Mouse (Mus musculus) limb, embryonic 13.5 days (tissue): ENCODE measurements around the gene Etl4. TPM values are rescaled to one million over a fixed set of nuclear protein-coding genes. Genes with fewer than 3 reads are reported as not detected.
"Not testable (repeated sequence)": the region's sequence is repeated elsewhere in the genome, so short reads cannot be mapped to it uniquely, and the experiment has no call there.

ENCODE experiments used
- ATAC-seq: fragments of 200-750 bp; cut with Nextera tagmentation; 2 replicates; pipeline ENCODE4 v1.8.0; 2017; ENCODE audit warnings: low read depth, moderate number of reproducible peaks, moderate TSS enrichment; ENCODE audit not compliant: low FRiP score
- H3K27ac ChIP-seq: fragments of 300-500 bp; sonication (generic); 2 replicates; pipeline ENCODE4 v1.5.1; 2015; ENCODE audit warnings: inconsistent platforms, mild to moderate bottlenecking, moderate library complexity
- H3K27me3 ChIP-seq: fragments of 300-500 bp; sonication (generic); 2 replicates; pipeline ENCODE4 v1.6.1; 2015; ENCODE audit warnings: mild to moderate bottlenecking, inconsistent platforms
- H3K36me3 ChIP-seq: fragments of 300-500 bp; sonication (generic); 2 replicates; pipeline ENCODE4 v1.6.1; 2015; ENCODE audit warnings: inconsistent platforms, mild to moderate bottlenecking, moderate library complexity
- H3K4me1 ChIP-seq: fragments of 300-500 bp; sonication (generic); 2 replicates; pipeline ENCODE4 v1.6.1; 2015; ENCODE audit warnings: inconsistent platforms
- H3K4me2 ChIP-seq: fragments of 300-500 bp; sonication (generic); replicated peaks from 2 replicates; pipeline ENCODE4 v1.6.1; 2015; ENCODE audit warnings: inconsistent platforms, mild to moderate bottlenecking, moderate library complexity
- H3K4me3 ChIP-seq: fragments of 300-500 bp; sonication (generic); 2 replicates; pipeline ENCODE4 v1.5.1; 2015; ENCODE audit warnings: moderate library complexity, mild to moderate bottlenecking, inconsistent platforms
- H3K9ac ChIP-seq: fragments of 300-500 bp; sonication (generic); 2 replicates; pipeline ENCODE4 v1.6.1; 2015; ENCODE audit warnings: mild to moderate bottlenecking, inconsistent platforms
- H3K9me3 ChIP-seq: fragments of 300-500 bp; sonication (generic); 2 replicates; pipeline ENCODE4 v1.6.1; 2016; ENCODE audit warnings: inconsistent platforms
- WGBS: fragments of 180-500 bp; shearing (Covaris S2); methylation state at CpG from one replicate; pipeline ENCODE4 v1.1.7; 2015; 5-methylcytosine and 5-hydroxymethylcytosine counted together
- polyA plus RNA-seq: library from polyadenylated mRNA; unstranded; fragments of >200 nt; fragmentation: Nextera tagmentation; extraction: Ambion mirVana; gene quantifications from 2 replicates; pipeline ENCODE4 v1.2.1, GENCODE M21; 2015

Etl4 gene
- polyA plus RNA-seq, 1 experiment from 2014 or later, result 25.6 TPM

GRCm38 (mm10) chr2:20672281-20672680, 762.7 kb downstream of the Etl4 start:
- H3K27me3 ChIP-seq, result no peaks in the 10 kb centered on the region
- H3K9me3 ChIP-seq, result no peaks in the 10 kb centered on the region
- H3K9ac ChIP-seq, result no peak overlapping the region
- no peak overlapping the region for H3K4me2 ChIP-seq
- no peak overlapping the region for H3K4me3 ChIP-seq
- no peaks in the 10 kb centered on the region for H3K36me3 ChIP-seq
- no peak for ATAC-seq
- 88% methylated on average over 7 of the region's 7 CpGs for WGBS
- 0 out of 2 replicates have a peak, but pooled peaks cover 6% of the 10 kb centered on the region for H3K4me1 ChIP-seq
- no peak overlapping the region for H3K27ac ChIP-seq

- no peaks in the 10 kb centered on the region for H3K9me3 ChIP-seq
- H3K4me2 ChIP-seq, result no peak overlapping the region
- H3K27ac ChIP-seq, result no peak overlapping the region
- H3K4me1 ChIP-seq, result 0 out of 2 replicates have a peak, but pooled peaks cover 6% of the 10 kb centered on the region
- no peak overlapping the region for H3K9ac ChIP-seq
- no peaks in the 10 kb centered on the region for H3K27me3 ChIP-seq
- H3K4me3 ChIP-seq, result no peak overlapping the region
- no peak for ATAC-seq
- 63% methylated on average over 9 of the region's 9 CpGs for WGBS
- H3K36me3 ChIP-seq, result no peaks in the 10 kb centered on the region
Measured at GRCm38 (mm10) chr2:20672803-20673603, 763.4 kb downstream of the Etl4 start.

- Histone ChIP-seq H3K4me3 (no peak overlapping the region), H3K4me2 (no peak overlapping the region), H3K36me3 (no peaks in the 10 kb centered on the region), H3K9ac (no peak overlapping the region), H3K27me3 (no peaks in the 10 kb centered on the region), H3K4me1 (peaks cover 10% of the 10 kb centered on the region; the same call in 1 of the 2 replicates), H3K9me3 (no peaks in the 10 kb centered on the region), H3K27ac (no peak overlapping the region)
- WGBS, result 90% methylated on average over 3 of the region's 3 CpGs
- ATAC-seq, result no peak
Measured at GRCm38 (mm10) chr2:20676379-20676778, 766.8 kb downstream of the Etl4 start.

GRCm38 (mm10) chr2:20678793-20679192, 769.2 kb downstream of the Etl4 start:
- Histone ChIP-seq H3K27me3 (no peaks in the 10 kb centered on the region), H3K36me3 (no peaks in the 10 kb centered on the region), H3K4me3 (no peak overlapping the region), H3K4me1 (peaks cover 4% of the 10 kb centered on the region; the same call in 1 of the 2 replicates), H3K9me3 (no peaks in the 10 kb centered on the region), H3K4me2 (no peak overlapping the region), H3K9ac (no peak overlapping the region), H3K27ac (no peak overlapping the region)
- ATAC-seq, result no peak
- WGBS, result 54% methylated on average over 7 of the region's 7 CpGs

- not testable (repeated sequence) for H3K4me2 ChIP-seq, H3K27ac ChIP-seq, H3K4me1 ChIP-seq, H3K4me3 ChIP-seq, H3K9me3 ChIP-seq, H3K36me3 ChIP-seq, H3K27me3 ChIP-seq, ATAC-seq, H3K9ac ChIP-seq
- WGBS, result 88% methylated on average over 6 of the region's 6 CpGs
Measured at GRCm38 (mm10) chr2:20682203-20682602, 772.6 kb downstream of the Etl4 start.

- no peaks in the 10 kb centered on the region for H3K36me3 ChIP-seq
- no peak overlapping the region for H3K4me3 ChIP-seq
- 42% methylated on average over 3 of the region's 3 CpGs for WGBS
- H3K27me3 ChIP-seq, result no peaks in the 10 kb centered on the region
- no peaks in the 10 kb centered on the region for H3K4me1 ChIP-seq
- no peaks in the 10 kb centered on the region for H3K9me3 ChIP-seq
- ATAC-seq, result no peak
- no peak overlapping the region for H3K9ac ChIP-seq
- no peak overlapping the region for H3K4me2 ChIP-seq
- H3K27ac ChIP-seq, result no peak overlapping the region
Measured at GRCm38 (mm10) chr2:20689389-20689788, 779.8 kb downstream of the Etl4 start.

- Histone ChIP-seq H3K9me3 (no peaks in the 10 kb centered on the region), H3K36me3 (no peaks in the 10 kb centered on the region), H3K4me2 (no peak overlapping the region), H3K9ac (no peak overlapping the region), H3K4me1 (no peaks in the 10 kb centered on the region), H3K4me3 (no peak overlapping the region), H3K27ac (no peak overlapping the region), H3K27me3 (no peaks in the 10 kb centered on the region)
- no peak for ATAC-seq
- WGBS, result 84% methylated on average over 3 of the region's 3 CpGs
Measured at GRCm38 (mm10) chr2:20692898-20693297, 783.3 kb downstream of the Etl4 start.

- no peak overlapping the region for H3K4me3 ChIP-seq
- no peaks in the 10 kb centered on the region for H3K27me3 ChIP-seq
- H3K27ac ChIP-seq, result no peak overlapping the region
- no peaks in the 10 kb centered on the region for H3K9me3 ChIP-seq
- no peak for ATAC-seq
- no peaks in the 10 kb centered on the region for H3K36me3 ChIP-seq
- H3K9ac ChIP-seq, result no peak overlapping the region
- no peak overlapping the region for H3K4me2 ChIP-seq
- H3K4me1 ChIP-seq, result 0 out of 2 replicates have a peak, but pooled peaks cover 4% of the 10 kb centered on the region
- 73% methylated on average over 1 of the region's 1 CpGs for WGBS
Measured at GRCm38 (mm10) chr2:20693772-20694171, 784.2 kb downstream of the Etl4 start.

GRCm38 (mm10) chr2:20697719-20698118, 788.1 kb downstream of the Etl4 start:
- no peak overlapping the region for H3K4me3 ChIP-seq
- H3K4me2 ChIP-seq, result no peak overlapping the region
- peaks cover 9% of the 10 kb centered on the region; the same call in 1 of the 2 replicates for H3K4me1 ChIP-seq
- WGBS, result 22% methylated on average over 1 of the region's 1 CpGs
- H3K9ac ChIP-seq, result no peak overlapping the region
- no peak for ATAC-seq
- no peaks in the 10 kb centered on the region for H3K9me3 ChIP-seq
- H3K27ac ChIP-seq, result no peak overlapping the region
- no peaks in the 10 kb centered on the region for H3K36me3 ChIP-seq
- no peaks in the 10 kb centered on the region for H3K27me3 ChIP-seq

GRCm38 (mm10) chr2:20705110-20705509, 795.5 kb downstream of the Etl4 start:
- Histone ChIP-seq H3K4me2 (no peak overlapping the region), H3K9ac (no peak overlapping the region), H3K4me3 (no peak overlapping the region), H3K4me1 (no peaks in the 10 kb centered on the region), H3K9me3 (no peaks in the 10 kb centered on the region), H3K36me3 (no peaks in the 10 kb centered on the region), H3K27ac (no peak overlapping the region), H3K27me3 (no peaks in the 10 kb centered on the region)
- WGBS, result 69% methylated on average over 4 of the region's 4 CpGs
- no peak for ATAC-seq

GRCm38 (mm10) chr2:20710589-20710988, 801.0 kb downstream of the Etl4 start:
- ATAC-seq, result no peak
- 85% methylated on average over 7 of the region's 7 CpGs for WGBS

GRCm38 (mm10) chr2:20711024-20711423, 801.4 kb downstream of the Etl4 start:
- 0 out of 2 replicates have a peak, but pooled peaks cover under 1% of the 10 kb centered on the region for H3K4me1 ChIP-seq
- ATAC-seq, result no peak
- 58% methylated on average over 2 of the region's 2 CpGs for WGBS
- H3K4me2 ChIP-seq, result no peak overlapping the region
- no peak overlapping the region for H3K4me3 ChIP-seq
- H3K9ac ChIP-seq, result no peak overlapping the region
- no peaks in the 10 kb centered on the region for H3K27me3 ChIP-seq
- no peak overlapping the region for H3K27ac ChIP-seq
- H3K9me3 ChIP-seq, result no peaks in the 10 kb centered on the region
- no peaks in the 10 kb centered on the region; the same call in 1 of the 2 replicates for H3K36me3 ChIP-seq

More at GRCm38 (mm10) chr2:20710589-20710988, 801.0 kb downstream of the Etl4 start:
- Histone ChIP-seq H3K27ac (no peak overlapping the region), H3K9ac (no peak overlapping the region), H3K27me3 (no peaks in the 10 kb centered on the region), H3K9me3 (no peaks in the 10 kb centered on the region), H3K4me1 (no peaks in the 10 kb centered on the region), H3K4me2 (no peak overlapping the region), H3K4me3 (no peak overlapping the region), H3K36me3 (no peaks in the 10 kb centered on the region; the same call in 1 of the 2 replicates)

- 77% methylated on average over 4 of the region's 4 CpGs for WGBS
- Histone ChIP-seq H3K27ac (no peak overlapping the region), H3K4me1 (peaks cover 42% of the 10 kb centered on the region), H3K36me3 (no peaks in the 10 kb centered on the region), H3K4me2 (no peak overlapping the region), H3K4me3 (no peak overlapping the region), H3K9ac (no peak overlapping the region), H3K9me3 (no peaks in the 10 kb centered on the region), H3K27me3 (no peaks in the 10 kb centered on the region)
- ATAC-seq, result no peak
Measured at GRCm38 (mm10) chr2:20719105-20719504, 809.5 kb downstream of the Etl4 start.
